18 mouse cellular contexts compared by ENCODE assay signal in the genomic region with DNA sequence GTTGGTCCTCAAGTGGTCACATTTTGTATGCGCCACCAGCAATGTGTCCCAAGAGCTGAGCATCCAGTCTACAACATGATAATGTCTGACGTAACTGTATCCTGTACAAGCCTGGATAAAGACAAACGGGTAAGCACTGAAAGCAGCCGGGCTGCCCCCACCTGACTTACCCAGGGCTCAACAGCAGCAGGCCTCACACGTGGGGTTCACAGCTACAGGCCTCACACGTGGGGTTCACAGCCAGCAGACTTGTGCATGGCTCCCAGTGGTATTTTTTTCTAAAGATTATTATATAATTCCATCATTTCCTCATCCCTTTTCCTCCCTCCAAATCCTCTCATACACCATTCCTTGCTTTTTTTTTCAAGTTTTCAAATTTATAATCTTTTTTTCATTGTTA. TPM values are rescaled to one million over a fixed set of nuclear protein-coding genes. Genes with fewer than 3 reads are reported as not detected.
"Had no signal": no experiment of that assay in that cellular context is flagged by ENCODE, and none has a peak within 500 bp of the region (broad histone marks: within the 10 kb centered on the region; RNA-seq: fewer than 3 reads in every experiment).

No protein-coding gene starts in this region.

- ATAC-seq: liver, postnatal 0 days; midbrain, embryonic 15.5 days had no signal

- H3K9me3 ChIP-seq: kidney, embryonic 15.5 days; limb, embryonic 12.5 days; liver, embryonic 13.5 days; lung, embryonic 15.5 days; megakaryocyte, embryonic 14.5 days; midbrain, embryonic 15.5 days; neural tube, embryonic 13.5 days had no signal

- H3K4me3 ChIP-seq: kidney, embryonic 15.5 days; layer of hippocampus, adult 2 months; limb, embryonic 12.5 days; liver, embryonic 13.5 days; lung, embryonic 15.5 days; megakaryocyte, embryonic 14.5 days; midbrain, embryonic 15.5 days; neural tube, embryonic 13.5 days had no signal

- H3K27me3 ChIP-seq: kidney, embryonic 15.5 days; limb, embryonic 12.5 days; liver, embryonic 13.5 days; lung, embryonic 15.5 days; megakaryocyte, embryonic 14.5 days; midbrain, embryonic 15.5 days; neural tube, embryonic 13.5 days had no signal

- DNase-seq: kidney, adult 2 months; kidney, postnatal 36 days; liver; liver, embryonic 13.5 days; liver, postnatal 0 days; lung, postnatal 14 days; retina, postnatal 1 day; right cerebral cortex, postnatal 25 days had no signal

- H3K9ac ChIP-seq: kidney, embryonic 15.5 days; limb, embryonic 12.5 days; liver, embryonic 13.5 days; liver, postnatal 0 days; lung, embryonic 15.5 days; midbrain, embryonic 15.5 days; neural tube, embryonic 13.5 days had no signal

- H3K4me2 ChIP-seq: kidney, embryonic 15.5 days; limb, embryonic 12.5 days; liver, embryonic 13.5 days; lung, embryonic 15.5 days; midbrain, embryonic 11.5 days; midbrain, embryonic 15.5 days; neural tube, embryonic 13.5 days had no signal

- H3K27ac ChIP-seq: kidney, embryonic 15.5 days; layer of hippocampus, adult 2 months; limb, embryonic 12.5 days; liver, embryonic 13.5 days; lung, embryonic 15.5 days; macrophage; midbrain, embryonic 15.5 days; neural tube, embryonic 13.5 days had no signal

RNA-seq across cellular contexts. Expression of a gene that starts 5.0 kb away (rescaled TPM):
- total RNA-seq: monocyte, adult 5-6 weeks had no signal
- polyA plus RNA-seq: macrophage had no signal
